Mouse (Mus musculus): Measurements from ENCODE around the gene Tigd2.

Tigd2 gene

GRCm38 (mm10) chr6:59255909-59256308, 47.2 kb downstream of the Tigd2 start:
- no peak for DNase-seq (ENCODE audit: low spot score in 2 of 2)

All from thymus, postnatal 10 days (tissue).